Mouse (Mus musculus): Measurements from ENCODE around the gene Rrp9. TPM values are rescaled to one million over a fixed set of nuclear protein-coding genes. Genes with fewer than 3 reads are reported as not detected.

Rrp9 gene
- 48.3 and 48.5 TPM in 2 replicates for polyA plus RNA-seq (2015; fragmentation: Nextera tagmentation; extraction: Ambion mirVana)

GRCm38 (mm10) chr9:106475663-106476001 is at the start of gene Rrp9:
Gene Rrp9 (plus strand): TSS chr9:106475963.
- no peaks in the 10 kb centered on the region for H3K9me3 ChIP-seq (replicated peaks; ENCODE audit: control insufficient read depth, low read length, poor library complexity, severe bottlenecking)
- peaks cover 10% of the 10 kb centered on the region for H3K4me1 ChIP-seq (ENCODE audit: control insufficient read depth, insufficient read depth, low read length)
- H3K4me2 ChIP-seq (ENCODE audit: low read length) = peak within 1 kb of the TSS; percentile 39; the same call in 1 of the 2 replicates
- no peak within 1 kb of the TSS for H3K9ac ChIP-seq (ENCODE audit: low read depth, low read length)
- peaks cover under 1% of the 10 kb centered on the region; the same call in 1 of the 2 replicates for H3K36me3 ChIP-seq (ENCODE audit: control insufficient read depth, insufficient read depth, low read length)
- H3K27me3 ChIP-seq (ENCODE audit: control insufficient read depth, insufficient read depth, low read depth, low read length) = 0 out of 2 replicates have a peak, but pooled peaks cover 3% of the 10 kb centered on the region
- no peak for ATAC-seq
- no peak within 1 kb of the TSS for H3K4me3 ChIP-seq (ENCODE audit: low read depth, low read length)
- no peak within 1 kb of the TSS; the same call in 1 of the 2 replicates for H3K27ac ChIP-seq (ENCODE audit: low read length)
- WGBS = 90% methylated on average over 10 of the region's 10 CpGs

- Histone ChIP-seq H3K4me2 (ENCODE audit: low read length) (peak overlapping the region; percentile 59), H3K4me3 (ENCODE audit: low read depth, low read length) (peak overlapping the region; percentile 73), H3K27me3 (ENCODE audit: control insufficient read depth, insufficient read depth, low read depth, low read length) (no peaks in the 10 kb centered on the region), H3K9ac (ENCODE audit: low read depth, low read length) (peak overlapping the region; percentile 60), H3K9me3 (replicated peaks; ENCODE audit: control insufficient read depth, low read length, poor library complexity, severe bottlenecking) (no peaks in the 10 kb centered on the region), H3K27ac (ENCODE audit: low read length) (peak overlapping the region; percentile 91), H3K4me1 (ENCODE audit: control insufficient read depth, insufficient read depth, low read length) (peaks cover 6% of the 10 kb centered on the region), H3K36me3 (ENCODE audit: control insufficient read depth, insufficient read depth, low read length) (peaks cover 16% of the 10 kb centered on the region)
- WGBS = 8% methylated on average over 11 of the region's 11 CpGs
- ATAC-seq = peak; percentile 78
Measured at GRCm38 (mm10) chr9:106428719-106429220, 47.0 kb upstream of the Rrp9 start.

GRCm38 (mm10) chr9:106429221-106430014 is 46.3 kb upstream of the Rrp9 start, which contains the start of gene Rpl29:
Gene Rpl29 (plus strand): TSS chr9:106429454.
- peaks cover 16% of the 10 kb centered on the region for H3K36me3 ChIP-seq (ENCODE audit: control insufficient read depth, insufficient read depth, low read length)
- peak within 1 kb of the TSS; percentile 91 for H3K4me2 ChIP-seq (ENCODE audit: low read length)
- no peaks in the 10 kb centered on the region for H3K27me3 ChIP-seq (ENCODE audit: control insufficient read depth, insufficient read depth, low read depth, low read length)
- no peaks in the 10 kb centered on the region for H3K9me3 ChIP-seq (replicated peaks; ENCODE audit: control insufficient read depth, low read length, poor library complexity, severe bottlenecking)
- peaks cover 6% of the 10 kb centered on the region for H3K4me1 ChIP-seq (ENCODE audit: control insufficient read depth, insufficient read depth, low read length)
- peak within 1 kb of the TSS; percentile 91 for H3K27ac ChIP-seq (ENCODE audit: low read length)
- under 1% methylated on average over 55 of the region's 55 CpGs for WGBS
- H3K4me3 ChIP-seq (ENCODE audit: low read depth, low read length) = peak within 1 kb of the TSS; percentile 73
- H3K9ac ChIP-seq (ENCODE audit: low read depth, low read length) = peak within 1 kb of the TSS; percentile 96
- peak; percentile 90 for ATAC-seq

- no peaks in the 10 kb centered on the region for H3K9me3 ChIP-seq (replicated peaks; ENCODE audit: control insufficient read depth, low read length, poor library complexity, severe bottlenecking)
- H3K36me3 ChIP-seq (ENCODE audit: control insufficient read depth, insufficient read depth, low read length) = peaks cover 16% of the 10 kb centered on the region
- H3K4me2 ChIP-seq (ENCODE audit: low read length) = peak overlapping the region; percentile 91
- H3K27ac ChIP-seq (ENCODE audit: low read length) = peak overlapping the region; percentile 91
- 1% methylated on average over 4 of the region's 4 CpGs for WGBS
- H3K4me1 ChIP-seq (ENCODE audit: control insufficient read depth, insufficient read depth, low read length) = peaks cover 6% of the 10 kb centered on the region
- H3K9ac ChIP-seq (ENCODE audit: low read depth, low read length) = peak overlapping the region; percentile 96
- H3K27me3 ChIP-seq (ENCODE audit: control insufficient read depth, insufficient read depth, low read depth, low read length) = no peaks in the 10 kb centered on the region
- ATAC-seq = no peak
- H3K4me3 ChIP-seq (ENCODE audit: low read depth, low read length) = peak overlapping the region; percentile 73
Measured at GRCm38 (mm10) chr9:106430015-106430264, 45.8 kb upstream of the Rrp9 start.

GRCm38 (mm10) chr9:106433389-106433788 is 42.4 kb upstream of the Rrp9 start:
- H3K4me3 ChIP-seq (ENCODE audit: low read depth, low read length) = no peak overlapping the region
- H3K4me1 ChIP-seq (ENCODE audit: control insufficient read depth, insufficient read depth, low read length) = peaks cover 14% of the 10 kb centered on the region
- no peak overlapping the region for H3K9ac ChIP-seq (ENCODE audit: low read depth, low read length)
- no peak for ATAC-seq
- no peaks in the 10 kb centered on the region for H3K27me3 ChIP-seq (ENCODE audit: control insufficient read depth, insufficient read depth, low read depth, low read length)
- no peaks in the 10 kb centered on the region for H3K9me3 ChIP-seq (replicated peaks; ENCODE audit: control insufficient read depth, low read length, poor library complexity, severe bottlenecking)
- no peak overlapping the region for H3K4me2 ChIP-seq (ENCODE audit: low read length)
- no peak overlapping the region for H3K27ac ChIP-seq (ENCODE audit: low read length)
- 78% methylated on average over 7 of the region's 7 CpGs for WGBS
- peaks cover 16% of the 10 kb centered on the region for H3K36me3 ChIP-seq (ENCODE audit: control insufficient read depth, insufficient read depth, low read length)

GRCm38 (mm10) chr9:106436566-106436965 is 39.2 kb upstream of the Rrp9 start:
- Histone ChIP-seq H3K4me1 (ENCODE audit: control insufficient read depth, insufficient read depth, low read length) (peaks cover 14% of the 10 kb centered on the region; the same call in 1 of the 2 replicates), H3K9ac (ENCODE audit: low read depth, low read length) (0 out of 2 replicates have a peak overlapping the region, but pooled peaks have one; percentile 14), H3K9me3 (replicated peaks; ENCODE audit: control insufficient read depth, low read length, poor library complexity, severe bottlenecking) (no peaks in the 10 kb centered on the region), H3K27ac (ENCODE audit: low read length) (no peak overlapping the region), H3K27me3 (ENCODE audit: control insufficient read depth, insufficient read depth, low read depth, low read length) (no peaks in the 10 kb centered on the region), H3K36me3 (ENCODE audit: control insufficient read depth, insufficient read depth, low read length) (peaks cover 16% of the 10 kb centered on the region), H3K4me2 (ENCODE audit: low read length) (no peak overlapping the region), H3K4me3 (ENCODE audit: low read depth, low read length) (no peak overlapping the region)
- no peak for ATAC-seq
- WGBS = 78% methylated on average over 9 of the region's 9 CpGs

- Histone ChIP-seq H3K4me1 (ENCODE audit: control insufficient read depth, insufficient read depth, low read length) (peaks cover 19% of the 10 kb centered on the region), H3K27ac (ENCODE audit: low read length) (no peak overlapping the region), H3K9me3 (replicated peaks; ENCODE audit: control insufficient read depth, low read length, poor library complexity, severe bottlenecking) (no peaks in the 10 kb centered on the region), H3K27me3 (ENCODE audit: control insufficient read depth, insufficient read depth, low read depth, low read length) (no peaks in the 10 kb centered on the region), H3K4me2 (ENCODE audit: low read length) (no peak overlapping the region), H3K9ac (ENCODE audit: low read depth, low read length) (no peak overlapping the region), H3K4me3 (ENCODE audit: low read depth, low read length) (no peak overlapping the region), H3K36me3 (ENCODE audit: control insufficient read depth, insufficient read depth, low read length) (no peaks in the 10 kb centered on the region)
- 73% methylated on average over 5 of the region's 5 CpGs for WGBS
- no peak for ATAC-seq
Measured at GRCm38 (mm10) chr9:106442680-106443079, 33.1 kb upstream of the Rrp9 start.

GRCm38 (mm10) chr9:106444836-106445235 is 30.9 kb upstream of the Rrp9 start:
- H3K27me3 ChIP-seq (ENCODE audit: control insufficient read depth, insufficient read depth, low read depth, low read length) = no peaks in the 10 kb centered on the region
- 75% methylated on average over 4 of the region's 4 CpGs for WGBS
- H3K27ac ChIP-seq (ENCODE audit: low read length) = no peak overlapping the region
- H3K4me1 ChIP-seq (ENCODE audit: control insufficient read depth, insufficient read depth, low read length) = peaks cover 21% of the 10 kb centered on the region
- ATAC-seq = no peak
- H3K9me3 ChIP-seq (replicated peaks; ENCODE audit: control insufficient read depth, low read length, poor library complexity, severe bottlenecking) = no peaks in the 10 kb centered on the region
- no peak overlapping the region for H3K4me3 ChIP-seq (ENCODE audit: low read depth, low read length)
- H3K36me3 ChIP-seq (ENCODE audit: control insufficient read depth, insufficient read depth, low read length) = no peaks in the 10 kb centered on the region
- H3K9ac ChIP-seq (ENCODE audit: low read depth, low read length) = no peak overlapping the region
- no peak overlapping the region for H3K4me2 ChIP-seq (ENCODE audit: low read length)

GRCm38 (mm10) chr9:106447348-106447747 is 28.4 kb upstream of the Rrp9 start, which contains the start of the genes Abhd14b and Abhd14a:
Gene Abhd14b (plus strand): TSS chr9:106447459.
Gene Abhd14a (minus strand): TSS chr9:106447678.
- no peaks in the 10 kb centered on the region for H3K36me3 ChIP-seq (ENCODE audit: control insufficient read depth, insufficient read depth, low read length)
- ATAC-seq = peak; percentile 78
- H3K27me3 ChIP-seq (ENCODE audit: control insufficient read depth, insufficient read depth, low read depth, low read length) = no peaks in the 10 kb centered on the region
- under 1% methylated on average over 24 of the region's 24 CpGs for WGBS
- H3K27ac ChIP-seq (ENCODE audit: low read length) = peak within 1 kb of the TSS; percentile 78
- peak within 1 kb of the TSS; percentile 89 for H3K4me2 ChIP-seq (ENCODE audit: low read length)
- H3K9me3 ChIP-seq (replicated peaks; ENCODE audit: control insufficient read depth, low read length, poor library complexity, severe bottlenecking) = no peaks in the 10 kb centered on the region
- peak within 1 kb of the TSS; percentile 64 for H3K4me3 ChIP-seq (ENCODE audit: low read depth, low read length)
- H3K4me1 ChIP-seq (ENCODE audit: control insufficient read depth, insufficient read depth, low read length) = peaks cover 26% of the 10 kb centered on the region
- H3K9ac ChIP-seq (ENCODE audit: low read depth, low read length) = peak within 1 kb of the TSS; percentile 82

All from midbrain, embryonic 16.5 days (tissue).